Mouse (Mus musculus) heart, adult 2 months (tissue): ENCODE results near the gene Fat2. TPM values are rescaled to one million over a fixed set of nuclear protein-coding genes. Genes with fewer than 3 reads are reported as not detected.

Experiments used
- DNase-seq, 2 experiments: peaks; one replicate each; pipeline ENCODE4 v3.0.0; 2021
- H3K27ac ChIP-seq: fragments of 200-600 bp; 2 replicates; pipeline ENCODE4 v1.8.1; 2022
- H3K27me3 ChIP-seq: fragments of 200-500 bp; 2 replicates; pipeline ENCODE4 v1.6.1; 2012; ENCODE audit warnings: mild to moderate bottlenecking, low read length, inconsistent platforms, mixed read lengths; ENCODE audit not compliant: control insufficient read depth, insufficient read depth
- H3K36me3 ChIP-seq: fragments of 200-500 bp; 2 replicates; pipeline ENCODE4 v1.6.1; 2012; ENCODE audit warnings: low read length, inconsistent platforms; ENCODE audit not compliant: control insufficient read depth, insufficient read depth
- H3K4me1 ChIP-seq: fragments of 200-500 bp; 2 replicates; pipeline ENCODE4 v1.6.1; 2011; ENCODE audit warnings: low read length; ENCODE audit not compliant: control insufficient read depth, insufficient read depth
- H3K4me3 ChIP-seq: fragments of 200-600 bp; 2 replicates; pipeline ENCODE4 v1.8.1; 2022
- H3K79me2 ChIP-seq: fragments of 200-500 bp; replicated peaks from 2 replicates; pipeline ENCODE4 v1.6.1; 2012; ENCODE audit warnings: mild to moderate bottlenecking, inconsistent platforms, low read length, moderate library complexity, mixed read lengths; ENCODE audit not compliant: control insufficient read depth, insufficient read depth
- H3K9ac ChIP-seq: fragments of 200-500 bp; 2 replicates; pipeline ENCODE4 v1.6.1; 2012; ENCODE audit warnings: low read depth, mild to moderate bottlenecking, control low read depth, inconsistent platforms, low read length, mixed read lengths
- CTCF ChIP-seq: fragments of 200-600 bp; IDR thresholded peaks from 2 replicates; pipeline ENCODE4 v1.8.1; 2022; ENCODE audit warnings: antibody characterized with exemption, mild to moderate bottlenecking, moderate library complexity
- EP300 ChIP-seq: fragments of 200-500 bp; IDR thresholded peaks from 2 replicates; pipeline ENCODE4 v1.6.1; 2011; ENCODE audit warnings: low read depth, low read length, control low read depth; ENCODE audit not compliant: insufficient read depth
- POLR2A ChIP-seq: fragments of 200-500 bp; IDR thresholded peaks from 2 replicates; pipeline ENCODE4 v1.6.1; 2011; ENCODE audit warnings: mild to moderate bottlenecking, low read depth, low read length, control low read depth; ENCODE audit not compliant: insufficient read depth
- WGBS: fragments of 180-500 bp; shearing (Covaris S2); methylation state at CpG from one replicate; pipeline ENCODE4 v1.1.7; 2018; 5-methylcytosine and 5-hydroxymethylcytosine counted together
- intact Hi-C: fragments of 180-260 bp; cut with DNase I; formaldehyde crosslinking; loops from one replicate; pipeline ENCODE4 v1.15.1; 2025
- polyA plus RNA-seq: library from polyadenylated mRNA; depleted of rRNA; stranded (reverse); fragments of >200 nt; gene quantifications from 2 replicates; pipeline ENCODE4 v1.2.3, GENCODE M21; 2012
- total RNA-seq, 2 experiments: library from RNA; stranded (reverse); gene quantifications; 2 replicates each; pipeline ENCODE4 v1.2.3; 2021

The Fat2 gene
- total and polyA plus RNA-seq, 3 experiments = 0.03 to 0.14 (median 0.09) TPM

DNA sequence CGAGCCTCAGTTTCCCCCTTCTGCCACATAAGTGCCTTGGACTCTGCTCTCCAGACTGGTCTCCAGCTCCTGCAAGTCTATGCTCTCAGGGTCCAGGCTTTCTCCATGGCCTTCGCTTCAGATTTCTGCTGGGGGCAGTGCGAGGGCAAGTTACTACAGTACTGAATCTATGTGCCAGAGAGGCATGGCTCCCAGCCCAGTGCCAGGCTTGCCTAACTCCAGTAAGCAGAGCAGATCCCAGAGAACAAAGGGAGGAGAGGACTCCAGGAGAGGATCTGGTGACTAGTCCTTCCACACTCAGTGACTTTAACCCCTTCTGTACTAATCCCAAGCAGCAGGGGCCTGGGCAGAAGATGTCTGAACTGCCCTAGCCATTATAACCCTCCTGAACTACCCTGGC lies 28.3 kb upstream of the Fat2 start:
- Histone ChIP-seq H3K79me2 (no peaks in the 10 kb centered on the region), H3K4me1 (no peaks in the 10 kb centered on the region), H3K27me3 (no peaks in the 10 kb centered on the region), H3K36me3 (no peaks in the 10 kb centered on the region), H3K27ac (no peak overlapping the region), H3K9ac (no peak overlapping the region), H3K4me3 (no peak overlapping the region)
- intact Hi-C loops = no loop called here
- WGBS = 71% methylated on average over 3 of the region's 3 CpGs
- TF ChIP-seq POLR2A = no peak
- TF ChIP-seq EP300 = no peak
- no peak for TF ChIP-seq CTCF
- DNase-seq = peak in 1 of 2 experiments; percentile 46

DNA sequence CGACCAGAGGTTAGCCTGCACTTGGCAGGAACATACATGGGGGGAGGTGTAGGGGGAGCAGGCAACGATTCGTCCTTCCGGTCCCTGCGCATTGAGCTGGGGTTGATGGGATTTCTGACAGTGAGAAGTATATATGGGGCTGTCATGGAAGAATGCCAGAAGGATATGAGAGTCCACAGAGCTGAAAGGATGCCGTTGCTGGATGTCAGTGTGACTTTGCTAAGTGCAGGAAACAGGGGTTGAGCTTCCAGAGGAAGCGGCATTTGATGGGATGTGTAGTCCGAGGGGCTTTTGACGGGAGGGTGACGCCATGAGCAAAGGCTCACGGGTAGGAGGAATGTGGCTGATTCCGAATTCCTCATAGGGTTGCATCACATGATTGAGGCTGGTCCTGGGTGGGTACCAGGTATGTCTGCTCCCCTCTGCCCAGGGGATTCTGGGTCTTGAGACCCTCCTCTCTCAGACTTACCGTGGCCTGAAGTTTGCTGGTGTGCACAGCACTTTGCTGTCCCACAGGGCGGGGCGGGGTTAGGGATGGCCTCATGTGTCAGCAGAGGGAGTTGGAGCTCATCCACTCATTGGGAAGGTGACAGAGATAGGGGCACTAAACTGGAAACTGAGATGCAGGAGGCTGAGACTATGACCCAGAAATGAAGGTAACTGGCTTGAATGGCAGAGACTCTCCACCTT lies 21.9 kb upstream of the Fat2 start:
- Histone ChIP-seq H3K27me3 (no peaks in the 10 kb centered on the region), H3K4me1 (no peaks in the 10 kb centered on the region; the same call in 1 of the 2 replicates), H3K27ac (no peak overlapping the region), H3K4me3 (no peak overlapping the region), H3K36me3 (no peaks in the 10 kb centered on the region), H3K79me2 (no peaks in the 10 kb centered on the region), H3K9ac (no peak overlapping the region)
- no peak for DNase-seq
- 34% methylated on average over 15 of the region's 15 CpGs for WGBS
- intact Hi-C loops = no loop called here
- TF ChIP-seq EP300 (no peak), POLR2A (no peak), CTCF (no peak)

DNA sequence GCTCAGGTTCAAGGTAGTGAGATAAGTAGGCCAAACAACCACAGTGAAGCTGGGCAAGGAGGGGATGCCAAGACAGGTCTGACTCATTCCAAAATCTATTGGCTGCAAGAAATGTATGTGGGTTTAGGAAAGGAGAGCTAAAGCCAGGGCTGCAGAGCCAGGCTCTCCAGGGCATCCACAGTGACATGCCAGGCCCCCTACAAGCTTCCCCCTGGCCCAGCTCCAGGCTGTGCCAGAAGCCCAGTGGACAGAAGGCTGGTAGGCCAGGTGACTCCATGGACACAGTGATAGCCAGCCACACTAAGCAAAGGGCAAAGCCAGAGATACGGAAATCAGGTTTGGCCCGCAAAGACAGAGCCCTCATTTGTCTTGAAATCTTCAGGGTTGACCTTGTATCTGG lies 20.5 kb upstream of the Fat2 start:
- WGBS = 84% methylated on average over 2 of the region's 2 CpGs
- intact Hi-C loops = no loop called here
- Histone ChIP-seq H3K79me2 (no peaks in the 10 kb centered on the region), H3K27ac (no peak overlapping the region), H3K36me3 (no peaks in the 10 kb centered on the region), H3K4me3 (no peak overlapping the region), H3K4me1 (no peaks in the 10 kb centered on the region; the same call in 1 of the 2 replicates), H3K27me3 (no peaks in the 10 kb centered on the region), H3K9ac (no peak overlapping the region)
- no peak for DNase-seq
- TF ChIP-seq EP300 = no peak
- no peak for TF ChIP-seq CTCF
- TF ChIP-seq POLR2A = no peak

DNA sequence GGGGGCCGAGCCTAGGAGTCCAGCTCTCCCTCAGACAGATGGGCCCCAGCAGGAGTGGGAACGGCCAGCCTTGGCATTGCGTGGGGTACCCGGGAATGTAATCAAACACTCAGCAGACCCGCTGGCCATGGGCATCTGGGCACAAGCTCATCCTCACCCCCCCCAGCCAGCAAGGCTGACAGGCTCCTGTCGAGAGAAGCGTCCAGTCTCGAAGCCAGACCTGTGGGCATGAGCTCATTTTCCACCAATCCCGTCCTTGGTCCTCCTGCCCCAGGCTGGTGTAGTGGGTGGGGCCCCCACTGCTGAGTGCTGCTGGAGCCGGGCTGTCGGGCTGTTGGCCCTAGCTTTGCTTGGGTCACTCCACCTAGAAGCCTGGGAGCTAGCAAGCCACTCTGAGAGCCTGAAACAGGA lies 5.6 kb upstream of the Fat2 start:
- Histone ChIP-seq H3K27ac (no peak overlapping the region), H3K4me1 (no peaks in the 10 kb centered on the region), H3K9ac (no peak overlapping the region), H3K79me2 (no peaks in the 10 kb centered on the region), H3K36me3 (no peaks in the 10 kb centered on the region), H3K27me3 (no peaks in the 10 kb centered on the region), H3K4me3 (no peak overlapping the region)
- no peak for DNase-seq
- WGBS = 60% methylated on average over 11 of the region's 11 CpGs
- TF ChIP-seq POLR2A = no peak
- no peak for TF ChIP-seq EP300
- intact Hi-C loops = no loop called here

DNA sequence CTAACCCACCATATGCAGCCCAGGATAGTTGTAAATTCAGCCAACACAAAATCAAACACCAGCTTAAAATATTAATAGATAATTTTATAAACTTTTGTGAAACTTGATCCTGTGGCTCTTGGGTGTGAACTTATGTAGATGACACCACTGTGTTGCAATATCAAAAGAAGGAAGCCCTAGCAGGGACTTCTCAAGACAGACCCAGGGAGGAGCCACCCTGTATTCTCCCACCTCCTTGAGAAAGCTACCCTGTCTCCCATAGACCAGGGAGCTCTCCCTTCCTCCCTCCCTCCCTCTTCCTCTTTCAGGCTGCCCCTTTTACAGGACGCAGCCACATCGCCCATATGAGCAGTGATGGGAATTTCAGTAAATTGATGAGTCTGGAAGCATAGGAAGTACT lies 4.4 kb upstream of the Fat2 start:
- Histone ChIP-seq H3K27ac (no peak overlapping the region), H3K27me3 (no peaks in the 10 kb centered on the region), H3K4me1 (no peaks in the 10 kb centered on the region), H3K4me3 (no peak overlapping the region), H3K36me3 (no peaks in the 10 kb centered on the region), H3K79me2 (no peaks in the 10 kb centered on the region), H3K9ac (no peak overlapping the region)
- 69% methylated on average over 2 of the region's 2 CpGs for WGBS
- DNase-seq = no peak
- TF ChIP-seq EP300 (no peak), POLR2A (no peak), CTCF (no peak)
- intact Hi-C loops = no loop called here

DNA sequence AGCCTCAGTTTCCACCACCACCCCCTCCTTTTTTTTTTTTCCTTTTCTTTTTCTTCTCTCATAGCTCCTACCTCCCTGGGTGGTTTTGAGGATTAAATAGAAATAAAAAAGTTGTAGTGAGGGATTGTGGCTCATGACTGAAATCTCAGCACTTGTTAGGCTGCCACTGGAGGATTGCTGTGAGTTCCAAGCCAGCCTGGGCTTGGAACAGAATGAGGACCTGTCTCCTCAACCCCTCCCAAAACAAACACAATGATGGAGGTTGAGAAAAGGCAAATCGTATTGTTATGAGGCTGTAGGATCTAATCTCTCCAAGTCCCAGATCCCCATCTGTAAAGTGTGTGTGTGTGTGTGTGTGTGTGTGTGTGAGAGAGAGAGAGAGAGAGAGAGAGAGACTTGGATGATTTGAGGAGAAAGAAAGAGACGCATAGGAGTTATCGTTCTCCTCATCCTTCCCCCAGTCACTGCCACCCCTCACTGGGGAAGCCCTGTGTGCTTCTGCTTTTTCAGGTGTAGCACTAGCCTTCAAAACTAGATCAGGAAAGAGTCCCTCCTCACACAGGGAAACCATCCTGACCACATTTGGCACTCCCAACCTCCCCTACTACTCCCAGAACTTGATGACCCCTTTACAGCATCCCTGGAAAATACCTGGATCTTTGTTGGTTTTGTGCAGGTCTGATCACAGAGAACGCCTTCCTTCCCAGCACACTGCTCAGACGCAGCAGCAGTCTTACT lies 837 bp upstream of the Fat2 start:
- Histone ChIP-seq H3K4me3 (no peak overlapping the region), H3K9ac (no peak overlapping the region), H3K4me1 (no peaks in the 10 kb centered on the region), H3K27ac (no peak overlapping the region), H3K79me2 (no peaks in the 10 kb centered on the region), H3K36me3 (no peaks in the 10 kb centered on the region), H3K27me3 (no peaks in the 10 kb centered on the region)
- TF ChIP-seq EP300 (no peak), CTCF (no peak), POLR2A (no peak)
- WGBS = 71% methylated on average over 5 of the region's 5 CpGs
- no peak for DNase-seq
- intact Hi-C loops = no loop called here
